Mouse (Mus musculus): Measurements from ENCODE around the gene Crybg3.

DNA sequence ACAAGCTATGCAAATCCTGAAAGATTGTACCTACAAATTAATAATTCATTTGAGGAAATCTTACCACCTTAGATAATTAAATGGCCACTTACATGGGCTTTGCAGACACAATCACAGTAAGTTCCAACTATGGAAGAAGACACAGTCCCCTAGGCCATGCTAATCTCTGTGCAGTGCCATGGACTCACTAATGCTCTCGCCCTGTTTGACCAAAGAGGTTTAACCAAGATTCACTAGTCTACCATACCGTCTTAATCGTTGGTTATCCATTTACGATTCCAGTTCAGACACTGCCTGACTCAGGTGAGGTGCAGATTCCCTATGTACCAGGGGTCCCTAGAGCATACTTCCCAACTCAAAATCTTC is 52.2 kb downstream of the Crybg3 start:
- TF ChIP-seq CTCF (IDR thresholded peaks at IDR 0.05; ENCODE audit: low read depth): no peak
- no peak for TF ChIP-seq EP300 (IDR thresholded peaks at IDR 0.05; ENCODE audit: low read depth)

Measured in liver, embryonic 14.5 days (tissue).